Mouse (Mus musculus) liver, postnatal 0 days (tissue): ENCODE results near the gene Ifngr2. TPM values are rescaled to one million over a fixed set of nuclear protein-coding genes. Genes with fewer than 3 reads are reported as not detected.
A peak's percentile ranks its signal among the peaks of the same experiment; 100 is the strongest.

Source experiments
- ATAC-seq: fragments of 200-750 bp; cut with Nextera tagmentation; 2 replicates; pipeline ENCODE4 v1.8.0; 2017; ENCODE audit warnings: mild to moderate bottlenecking, moderate library complexity
- DNase-seq: peaks from one replicate; pipeline ENCODE4 v3.0.0-alpha.2; 2016
- H3K27ac ChIP-seq: fragments of 300-500 bp; sonication (generic); 2 replicates; pipeline ENCODE4 v1.5.1; 2014; ENCODE audit warnings: antibody characterized with exemption, moderate library complexity, mild to moderate bottlenecking, low read depth
- H3K27me3 ChIP-seq: fragments of 300-500 bp; sonication (generic); 2 replicates; pipeline ENCODE4 v1.6.1; 2014; ENCODE audit warnings: low read length, control low read depth, mixed read lengths; ENCODE audit not compliant: insufficient read depth
- H3K36me3 ChIP-seq: fragments of 300-500 bp; sonication (generic); replicated peaks from 2 replicates; pipeline ENCODE4 v1.6.1; 2014; ENCODE audit warnings: mild to moderate bottlenecking, control low read depth, low read length, moderate library complexity, mixed read lengths; ENCODE audit not compliant: insufficient read depth
- H3K4me1 ChIP-seq: fragments of 300-500 bp; sonication (generic); 2 replicates; pipeline ENCODE4 v1.6.1; 2014; ENCODE audit warnings: antibody characterized with exemption, mild to moderate bottlenecking, control low read depth; ENCODE audit not compliant: insufficient read depth
- H3K4me2 ChIP-seq: fragments of 300-500 bp; sonication (generic); 2 replicates; pipeline ENCODE4 v1.6.1; 2014; ENCODE audit warnings: low read depth, mild to moderate bottlenecking, low read length, moderate library complexity, mixed read lengths
- H3K4me3 ChIP-seq: fragments of 300-500 bp; sonication (generic); 2 replicates; pipeline ENCODE4 v1.5.1; 2014; ENCODE audit warnings: low read depth, low read length
- H3K9ac ChIP-seq: fragments of 300-500 bp; sonication (generic); replicated peaks from 2 replicates; pipeline ENCODE4 v1.6.1; 2014; ENCODE audit warnings: mild to moderate bottlenecking, moderate library complexity
- H3K9me3 ChIP-seq: fragments of 300-500 bp; sonication (generic); 2 replicates; pipeline ENCODE4 v1.6.1; 2016; ENCODE audit warnings: mild to moderate bottlenecking, control low read depth, low read length, mixed read lengths
- CTCF ChIP-seq: sonication (generic); IDR thresholded peaks from 2 replicates; pipeline ENCODE4 v1.5.1; 2016; ENCODE audit warnings: antibody characterized with exemption, low read depth
- EP300 ChIP-seq: IDR thresholded peaks from 2 replicates; pipeline ENCODE4 v1.6.1; 2016; ENCODE audit warnings: antibody characterized with exemption, low read depth, mild to moderate bottlenecking
- WGBS: fragments of 180-500 bp; shearing (Covaris S2); extraction: QIAGEN DNeasy Blood & Tissue Kit; methylation state at CpG from one replicate; pipeline ENCODE4 v1.1.7; 2014; ENCODE audit not compliant: insufficient replicate concordance; 5-methylcytosine and 5-hydroxymethylcytosine counted together
- polyA plus RNA-seq: library from polyadenylated mRNA; unstranded; fragments of >200 nt; fragmentation: Nextera tagmentation; extraction: Ambion mirVana; gene quantifications from 2 replicates; pipeline ENCODE4 v1.2.1, GENCODE M21; 2015

The Ifngr2 gene
- polyA plus RNA-seq, 1 experiment from 2014 or later = 18.2 TPM

GRCm38 (mm10) chr16:91513099-91513498, 33.8 kb upstream of the Ifngr2 start:
- no peak overlapping the region for H3K27ac ChIP-seq
- no peak overlapping the region for H3K9ac ChIP-seq
- no peak for DNase-seq
- 76% methylated on average over 6 of the region's 6 CpGs for WGBS
- TF ChIP-seq CTCF (no peak), EP300 (no peak)
- H3K4me3 ChIP-seq = no peak overlapping the region
- 0 out of 2 replicates have a peak, but pooled peaks cover 4% of the 10 kb centered on the region for H3K36me3 ChIP-seq
- no peaks in the 10 kb centered on the region for H3K9me3 ChIP-seq
- no peak overlapping the region for H3K4me2 ChIP-seq
- no peak for ATAC-seq
- H3K4me1 ChIP-seq = peaks cover 2% of the 10 kb centered on the region; the same call in 1 of the 2 replicates
- no peaks in the 10 kb centered on the region for H3K27me3 ChIP-seq

GRCm38 (mm10) chr16:91517020-91517419, 29.9 kb upstream of the Ifngr2 start:
- Histone ChIP-seq H3K9ac (no peak overlapping the region), H3K27ac (no peak overlapping the region), H3K4me2 (no peak overlapping the region), H3K9me3 (no peaks in the 10 kb centered on the region), H3K27me3 (no peaks in the 10 kb centered on the region), H3K4me3 (no peak overlapping the region), H3K36me3 (no peaks in the 10 kb centered on the region), H3K4me1 (peaks cover 8% of the 10 kb centered on the region)
- 31% methylated on average over 7 of the region's 7 CpGs for WGBS
- DNase-seq (no peak), ATAC-seq (peak; percentile 70)
- TF ChIP-seq EP300 (0 out of 2 replicates have a peak, but pooled peaks have one; percentile 42), CTCF (no peak)

GRCm38 (mm10) chr16:91522040-91522439, 24.8 kb upstream of the Ifngr2 start:
- H3K36me3 ChIP-seq = no peaks in the 10 kb centered on the region
- TF ChIP-seq CTCF (no peak), EP300 (peak; percentile 41; the same call in 1 of the 2 replicates)
- H3K9me3 ChIP-seq = no peaks in the 10 kb centered on the region
- H3K9ac ChIP-seq = no peak overlapping the region
- DNase-seq = no peak
- peak; percentile 78 for ATAC-seq
- H3K27me3 ChIP-seq = no peaks in the 10 kb centered on the region
- peak overlapping the region; percentile 85 for H3K27ac ChIP-seq
- H3K4me3 ChIP-seq = no peak overlapping the region
- H3K4me2 ChIP-seq = peak overlapping the region; percentile 48
- 36% methylated on average over 5 of the region's 5 CpGs for WGBS
- peaks cover 23% of the 10 kb centered on the region for H3K4me1 ChIP-seq

GRCm38 (mm10) chr16:91522479-91523309, 24.2 kb upstream of the Ifngr2 start:
- Histone ChIP-seq H3K4me3 (no peak overlapping the region), H3K36me3 (no peaks in the 10 kb centered on the region), H3K9me3 (no peaks in the 10 kb centered on the region), H3K4me2 (peak overlapping the region; percentile 48), H3K4me1 (peaks cover 29% of the 10 kb centered on the region), H3K9ac (no peak overlapping the region), H3K27me3 (no peaks in the 10 kb centered on the region), H3K27ac (peak overlapping the region; percentile 85)
- ATAC-seq (peak; percentile 91), DNase-seq (peak; percentile 76)
- 31% methylated on average over 18 of the region's 18 CpGs for WGBS
- TF ChIP-seq CTCF (no peak), EP300 (peak; percentile 10; the same call in 1 of the 2 replicates)

GRCm38 (mm10) chr16:91524206-91524605, 22.7 kb upstream of the Ifngr2 start:
- no peaks in the 10 kb centered on the region for H3K9me3 ChIP-seq
- H3K36me3 ChIP-seq = no peaks in the 10 kb centered on the region
- H3K4me1 ChIP-seq = peaks cover 31% of the 10 kb centered on the region
- 47% methylated on average over 5 of the region's 5 CpGs for WGBS
- H3K4me3 ChIP-seq = no peak overlapping the region
- H3K27me3 ChIP-seq = no peaks in the 10 kb centered on the region
- H3K4me2 ChIP-seq = no peak overlapping the region
- no peak overlapping the region for H3K9ac ChIP-seq
- ATAC-seq (no peak), DNase-seq (no peak)
- TF ChIP-seq CTCF (no peak), EP300 (no peak)
- H3K27ac ChIP-seq = peak overlapping the region; percentile 85

GRCm38 (mm10) chr16:91526274-91526673, 20.6 kb upstream of the Ifngr2 start:
- Histone ChIP-seq H3K4me3 (no peak overlapping the region), H3K4me2 (no peak overlapping the region), H3K4me1 (peaks cover 31% of the 10 kb centered on the region), H3K9ac (no peak overlapping the region), H3K27ac (no peak overlapping the region), H3K9me3 (no peaks in the 10 kb centered on the region), H3K27me3 (no peaks in the 10 kb centered on the region), H3K36me3 (no peaks in the 10 kb centered on the region)
- DNase-seq = no peak
- ATAC-seq = no peak
- 96% methylated on average over 6 of the region's 6 CpGs for WGBS
- TF ChIP-seq EP300 (no peak), CTCF (no peak)
